Mouse (Mus musculus): ENCODE measurements around the gene Tead1.

Gene Tead1

GRCm38 (mm10) chr7:112813731-112814306, 134.7 kb downstream of the Tead1 start:
- no peak for DNase-seq (ENCODE audit: low read depth, low spot score)

- DNase-seq (ENCODE audit: low read depth, low spot score): no peak
Measured at GRCm38 (mm10) chr7:112816016-112816415, 136.9 kb downstream of the Tead1 start.

- DNase-seq (ENCODE audit: low read depth, low spot score): no peak
Measured at GRCm38 (mm10) chr7:112819833-112820232, 140.7 kb downstream of the Tead1 start.

GRCm38 (mm10) chr7:112822879-112823278, 143.8 kb downstream of the Tead1 start:
- no peak for DNase-seq (ENCODE audit: low read depth, low spot score)

GRCm38 (mm10) chr7:112823621-112824020, 144.5 kb downstream of the Tead1 start:
- DNase-seq (ENCODE audit: low read depth, low spot score): no peak

GRCm38 (mm10) chr7:112825339-112825781, 146.2 kb downstream of the Tead1 start:
- DNase-seq (ENCODE audit: low read depth, low spot score): peak; percentile 38

GRCm38 (mm10) chr7:112826114-112826911, 147.2 kb downstream of the Tead1 start:
- peak; percentile 69 for DNase-seq (ENCODE audit: low read depth, low spot score)

GRCm38 (mm10) chr7:112828016-112828695, 149.0 kb downstream of the Tead1 start:
- no peak for DNase-seq (ENCODE audit: low read depth, low spot score)

GRCm38 (mm10) chr7:112828696-112829022, 149.5 kb downstream of the Tead1 start:
- no peak for DNase-seq (ENCODE audit: low read depth, low spot score)

- no peak for DNase-seq (ENCODE audit: low read depth, low spot score)
Measured at GRCm38 (mm10) chr7:112830946-112831345, 151.8 kb downstream of the Tead1 start.

- DNase-seq (ENCODE audit: low read depth, low spot score): no peak
Measured at GRCm38 (mm10) chr7:112831446-112831845, 152.3 kb downstream of the Tead1 start.

- DNase-seq (ENCODE audit: low read depth, low spot score): no peak
Measured at GRCm38 (mm10) chr7:112833132-112833531, 154.0 kb downstream of the Tead1 start.

- no peak for DNase-seq (ENCODE audit: low read depth, low spot score)
Measured at GRCm38 (mm10) chr7:112836076-112836475, 157.0 kb downstream of the Tead1 start.

GRCm38 (mm10) chr7:112838131-112838530, 159.0 kb downstream of the Tead1 start:
- no peak for DNase-seq (ENCODE audit: low read depth, low spot score)

GRCm38 (mm10) chr7:112840351-112840750, 161.2 kb downstream of the Tead1 start:
- DNase-seq (ENCODE audit: low read depth, low spot score): no peak

GRCm38 (mm10) chr7:112840890-112841289, 161.8 kb downstream of the Tead1 start:
- DNase-seq (ENCODE audit: low read depth, low spot score): no peak

- DNase-seq (ENCODE audit: low read depth, low spot score): no peak
Measured at GRCm38 (mm10) chr7:112841484-112841883, 162.4 kb downstream of the Tead1 start.

GRCm38 (mm10) chr7:112841886-112842285, 162.8 kb downstream of the Tead1 start:
- DNase-seq (ENCODE audit: low read depth, low spot score): no peak

- DNase-seq (ENCODE audit: low read depth, low spot score): no peak
Measured at GRCm38 (mm10) chr7:112851281-112851744, 172.2 kb downstream of the Tead1 start.

- no peak for DNase-seq (ENCODE audit: low read depth, low spot score)
Measured at GRCm38 (mm10) chr7:112852149-112852839, 173.2 kb downstream of the Tead1 start.

GRCm38 (mm10) chr7:112853857-112854256, 174.7 kb downstream of the Tead1 start:
- no peak for DNase-seq (ENCODE audit: low read depth, low spot score)

- DNase-seq (ENCODE audit: low read depth, low spot score): no peak
Measured at GRCm38 (mm10) chr7:112854516-112854915, 175.4 kb downstream of the Tead1 start.

Data from retina, adult 2 months (tissue).